Mouse (Mus musculus) brain, embryonic 14.5 days (tissue): Measurements from ENCODE around the gene Prlr.

Experiments
- CTCF ChIP-seq: fragments of 200-500 bp; IDR thresholded peaks from 2 replicates; pipeline ENCODE4 v1.5.1; 2012; ENCODE audit warnings: inconsistent platforms, mild to moderate bottlenecking, moderate library complexity, borderline replicate concordance; ENCODE audit not compliant: insufficient read depth, insufficient read length; ENCODE audit errors: extremely low read depth
- POLR2A ChIP-seq: fragments of 200-500 bp; IDR thresholded peaks from 2 replicates; pipeline ENCODE4 v1.6.1; 2012; ENCODE audit warnings: mild to moderate bottlenecking, inconsistent platforms, borderline replicate concordance; ENCODE audit not compliant: poor library complexity, insufficient read depth, insufficient read length, severe bottlenecking; ENCODE audit errors: extremely low read depth

DNA sequence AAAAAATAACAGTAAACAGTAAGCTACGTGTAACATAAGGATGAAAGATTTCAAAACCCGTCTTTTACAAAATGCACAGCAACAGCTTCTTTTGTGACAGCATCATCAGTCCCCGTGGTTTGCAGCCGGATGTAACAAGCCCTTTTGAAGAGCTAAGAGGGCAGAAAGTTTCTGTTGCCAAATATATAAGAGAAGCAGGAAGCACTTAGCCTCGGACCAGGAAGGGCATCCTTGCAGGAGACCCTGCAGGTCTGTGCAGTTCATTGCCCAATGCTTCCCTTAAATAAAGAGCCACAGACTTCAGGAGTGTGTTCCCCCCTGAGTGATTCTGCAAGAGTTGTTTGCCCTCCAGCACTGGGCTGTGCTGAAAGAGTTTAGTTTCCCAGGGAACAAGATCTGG lies 58.9 kb downstream of the Prlr start:
- no peak for TF ChIP-seq POLR2A
- no peak for TF ChIP-seq CTCF
